15 mouse cellular contexts compared by ENCODE assay signal in genomic region chr15:79577671-79578426, GRCm38 (mm10). TPM values are rescaled to one million over a fixed set of nuclear protein-coding genes. Genes with fewer than 3 reads are reported as not detected.
A peak's percentile ranks its signal among the peaks of the same experiment; 100 is the strongest.
DNase-seq lines count a peak whose midpoint lies in the region; ATAC-seq lines count a peak whose summit lies in the region.
"Had no signal": no experiment of that assay in that cellular context is flagged by ENCODE, and none has a peak within 500 bp of the region (broad histone marks: within the 10 kb centered on the region; RNA-seq: fewer than 3 reads in every experiment).

No protein-coding gene starts in this region.

- H3K27ac ChIP-seq in heart, embryonic 16.5 days (ENCODE audit: low read length), result no peak overlapping the region
- H3K27ac ChIP-seq in intestine, embryonic 16.5 days (ENCODE audit: low read length), result no peak overlapping the region
- H3K27ac ChIP-seq: embryonic facial prominence, embryonic 13.5 days; hindbrain, embryonic 12.5 days; liver, embryonic 14.5 days had no signal

- no peaks in the 10 kb centered on the region for H3K27me3 ChIP-seq in heart, embryonic 16.5 days (ENCODE audit: control insufficient read depth, insufficient read depth, low read length)
- H3K27me3 ChIP-seq in intestine, embryonic 16.5 days (replicated peaks; ENCODE audit: control insufficient read depth, insufficient read depth, low read length), result no peaks in the 10 kb centered on the region
- H3K27me3 ChIP-seq: embryonic facial prominence, embryonic 13.5 days; hindbrain, embryonic 12.5 days had no signal

- H3K4me2 ChIP-seq in heart, embryonic 16.5 days (ENCODE audit: low read depth, low read length), result no peak overlapping the region
- H3K4me2 ChIP-seq in intestine, embryonic 16.5 days (ENCODE audit: low read depth, low read length), result no peak overlapping the region
- H3K4me2 ChIP-seq: embryonic facial prominence, embryonic 13.5 days; hindbrain, embryonic 12.5 days had no signal

- 0 out of 2 replicates have a peak overlapping the region, but pooled peaks have one; percentile 11 for H3K9ac ChIP-seq in heart, embryonic 16.5 days (ENCODE audit: low read length)
- no peak overlapping the region for H3K9ac ChIP-seq in intestine, embryonic 16.5 days (ENCODE audit: low read depth, low read length)
- H3K9ac ChIP-seq: embryonic facial prominence, embryonic 13.5 days; hindbrain, embryonic 12.5 days; liver, embryonic 14.5 days had no signal

- ATAC-seq in heart, embryonic 16.5 days (replicated peaks; ENCODE audit: extremely low read depth, insufficient read depth, low FRiP score), result no peak
- peak; percentile 95 for ATAC-seq in CD4-positive, CD25-positive, alpha-beta regulatory T cell, adult 4 months
- peak; percentile 73 for ATAC-seq in inflammation-experienced regulatory T-cells, adult 6 months
- no peak for ATAC-seq in intestine, embryonic 16.5 days
- ATAC-seq: forebrain, embryonic 14.5 days; midbrain, embryonic 16.5 days had no signal

- H3K4me3 ChIP-seq in heart, embryonic 16.5 days (ENCODE audit: low read length), result no peak overlapping the region
- no peak overlapping the region for H3K4me3 ChIP-seq in intestine, embryonic 16.5 days (ENCODE audit: low read length)
- H3K4me3 ChIP-seq: embryonic facial prominence, embryonic 13.5 days; hindbrain, embryonic 12.5 days had no signal

- no peaks in the 10 kb centered on the region for H3K36me3 ChIP-seq in heart, embryonic 16.5 days (ENCODE audit: control insufficient read depth, insufficient read depth)
- no peaks in the 10 kb centered on the region for H3K36me3 ChIP-seq in intestine, embryonic 16.5 days (ENCODE audit: control insufficient read depth, insufficient read depth, low read length)
- H3K36me3 ChIP-seq: embryonic facial prominence, embryonic 13.5 days; hindbrain, embryonic 12.5 days had no signal

- WGBS in heart, embryonic 16.5 days, result 52% methylated on average over 6 of the region's 6 CpGs
- WGBS in intestine, embryonic 16.5 days, result 66% methylated on average over 6 of the region's 6 CpGs

- no peaks in the 10 kb centered on the region for H3K9me3 ChIP-seq in heart, embryonic 16.5 days (replicated peaks; ENCODE audit: control insufficient read depth, low read length)
- H3K9me3 ChIP-seq in intestine, embryonic 16.5 days (ENCODE audit: control insufficient read depth, low read length), result no peaks in the 10 kb centered on the region
- H3K9me3 ChIP-seq: embryonic facial prominence, embryonic 13.5 days; hindbrain, embryonic 12.5 days had no signal

- DNase-seq in heart, adult 9 months (ENCODE audit: low spot score in 2 of 2), result no peak
- DNase-seq in thymus, adult 18-20 months, result peak; percentile 22 to 60
- DNase-seq in MN1 (ENCODE audit: low spot score) (no peak), liver (no peak)
- DNase-seq: cerebellum, adult 9-11 months; lung, postnatal 4 days had no signal

- H3K4me1 ChIP-seq in heart, embryonic 16.5 days (ENCODE audit: control insufficient read depth, insufficient read depth, low read length), result no peaks in the 10 kb centered on the region
- no peaks in the 10 kb centered on the region for H3K4me1 ChIP-seq in intestine, embryonic 16.5 days (ENCODE audit: control insufficient read depth, insufficient read depth, low read length)
- H3K4me1 ChIP-seq: embryonic facial prominence, embryonic 13.5 days; hindbrain, embryonic 12.5 days had no signal

RNA-seq across cellular contexts. Expression of gene Dmc1, which starts 27.1 kb away (rescaled TPM):
- polyA plus RNA-seq in heart, embryonic 16.5 days (2015; fragmentation: Nextera tagmentation; extraction: Ambion mirVana), result 1.3 and 1.4 TPM in 2 replicates
- not detected for polyA plus RNA-seq in CD4-positive, CD25-positive, alpha-beta regulatory T cell, adult 4 months (2017; shearing (Covaris generic))
- not detected for polyA plus RNA-seq in inflammation-experienced regulatory T-cells, adult 6 months (2017; shearing (Covaris generic))
- 1.1 and 1.7 TPM in 2 replicates for polyA plus RNA-seq in intestine, embryonic 16.5 days (2015; fragmentation: Nextera tagmentation; extraction: Ambion mirVana)

RNA-seq across cellular contexts. Expression of gene Ddx17, which starts 31.3 kb away (rescaled TPM):
- 30.8 and 30.9 TPM in 2 replicates for polyA plus RNA-seq in heart, embryonic 16.5 days (2015; fragmentation: Nextera tagmentation; extraction: Ambion mirVana)
- polyA plus RNA-seq in CD4-positive, CD25-positive, alpha-beta regulatory T cell, adult 4 months (2017; shearing (Covaris generic)), result 10 to 100 TPM; 28.9 to 39.9 TPM
- polyA plus RNA-seq in inflammation-experienced regulatory T-cells, adult 6 months (2017; shearing (Covaris generic)), result 10 to 100 TPM; 30.6 to 34.4 (median 33.2) TPM
- polyA plus RNA-seq in intestine, embryonic 16.5 days (2015; fragmentation: Nextera tagmentation; extraction: Ambion mirVana), result 29.4 and 29.8 TPM in 2 replicates

Comparison
In these comparisons a context has a peak if more than half of its experiments do, and no peak if none do; other contexts are left out.
1. ATAC-seq: peak in CD4-positive, CD25-positive, alpha-beta regulatory T cell, adult 4 months (single experiment) and inflammation-experienced regulatory T-cells, adult 6 months (single experiment); none in heart, embryonic 16.5 days (single experiment) and intestine, embryonic 16.5 days (single experiment).
2. DNase-seq: peak in thymus, adult 18-20 months (2 of 2); none in heart, adult 9 months (0 of 2), MN1 (single experiment) and liver (single experiment).